Mouse (Mus musculus): ENCODE measurements around the gene Ncdn. TPM values are rescaled to one million over a fixed set of nuclear protein-coding genes. Genes with fewer than 3 reads are reported as not detected.

Ncdn gene
- 25.8 TPM for polyA plus RNA-seq (2012; fragmentation: generic; extraction: Trizol)

GRCm38 (mm10) chr4:126753268-126754230, at the start of gene Ncdn, which contains the start of gene AU040320:
Gene Ncdn (minus strand): TSS chr4:126753438.
Gene AU040320 (plus strand): TSS chr4:126753544.
- TF ChIP-seq SRF (IDR thresholded peaks at IDR 0.05; ENCODE audit: control insufficient read depth, insufficient read length, low read depth) (peak; percentile 22), E2F4 (IDR thresholded peaks at IDR 0.05; ENCODE audit: insufficient read depth) (no peak), POLR2A (IDR thresholded peaks at IDR 0.05; ENCODE audit: insufficient read length, low read depth) (peak; percentile 94), POLR2AphosphoS2 (IDR thresholded peaks at IDR 0.05; ENCODE audit: insufficient read length, low read depth) (peak; percentile 89), TCF3 (IDR thresholded peaks at IDR 0.05; ENCODE audit: insufficient read length, low read depth) (no peak), REST (IDR thresholded peaks at IDR 0.05; ENCODE audit: insufficient read depth, insufficient read length) (peak; percentile 75), MAX (IDR thresholded peaks at IDR 0.05; ENCODE audit: low read depth) (no peak), TCF12 (IDR thresholded peaks at IDR 0.05; ENCODE audit: insufficient read depth, poor library complexity, severe bottlenecking) (no peak)
- H3K4me2 ChIP-seq (ENCODE audit: low read depth) = peak within 1 kb of the TSS; percentile 95

DNA sequence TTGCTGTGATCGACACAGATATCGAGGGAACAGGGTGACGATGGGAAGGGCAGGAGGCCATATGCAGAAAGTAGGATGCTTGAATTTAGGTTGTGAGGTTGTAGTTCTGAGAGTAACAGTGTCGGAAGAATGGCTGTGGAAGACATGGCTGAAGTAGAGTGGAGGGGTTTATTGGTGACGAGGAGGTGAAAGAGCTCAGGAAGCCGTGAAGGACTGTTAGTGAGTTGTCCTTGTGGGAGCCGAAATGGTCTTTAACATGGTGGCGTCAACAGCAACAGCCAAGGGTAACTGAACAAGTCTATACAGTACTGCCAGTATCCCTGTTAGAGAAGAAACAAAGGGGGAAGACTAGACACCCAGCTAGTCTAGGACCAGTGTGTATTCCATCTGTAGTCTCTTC, 48.9 kb upstream of the Ncdn start:
- Histone ChIP-seq H3K4me3 (no peak overlapping the region), H3K4me2 (ENCODE audit: low read depth) (no peak overlapping the region), H3K27me3 (ENCODE audit: control insufficient read depth, insufficient read depth, insufficient read length) (no peaks in the 10 kb centered on the region), H3ac (ENCODE audit: control insufficient read depth, insufficient read length) (no peak overlapping the region), H3K36me3 (ENCODE audit: control insufficient read depth, insufficient read depth) (peaks cover 3% of the 10 kb centered on the region), H3K79me2 (ENCODE audit: control insufficient read depth, insufficient read depth) (no peaks in the 10 kb centered on the region)
- TF ChIP-seq MAX (IDR thresholded peaks at IDR 0.05; ENCODE audit: low read depth) (no peak), POLR2A (IDR thresholded peaks at IDR 0.05; ENCODE audit: insufficient read length, low read depth) (no peak), E2F4 (IDR thresholded peaks at IDR 0.05; ENCODE audit: insufficient read depth) (no peak), USF1 (IDR thresholded peaks at IDR 0.05; ENCODE audit: low read depth) (no peak)

More at GRCm38 (mm10) chr4:126753268-126754230, at the start of gene Ncdn, which contains the start of gene AU040320:
- H3K4me3 ChIP-seq = peak within 1 kb of the TSS; percentile 81
- H3K36me3 ChIP-seq (ENCODE audit: control insufficient read depth, insufficient read depth) = peaks cover 5% of the 10 kb centered on the region
- no peaks in the 10 kb centered on the region for H3K27me3 ChIP-seq (ENCODE audit: control insufficient read depth, insufficient read depth, insufficient read length)
- peak within 1 kb of the TSS; percentile 47 for H3ac ChIP-seq (ENCODE audit: control insufficient read depth, insufficient read length)
- H3K79me2 ChIP-seq (ENCODE audit: control insufficient read depth, insufficient read depth) = peaks cover 4% of the 10 kb centered on the region

DNA sequence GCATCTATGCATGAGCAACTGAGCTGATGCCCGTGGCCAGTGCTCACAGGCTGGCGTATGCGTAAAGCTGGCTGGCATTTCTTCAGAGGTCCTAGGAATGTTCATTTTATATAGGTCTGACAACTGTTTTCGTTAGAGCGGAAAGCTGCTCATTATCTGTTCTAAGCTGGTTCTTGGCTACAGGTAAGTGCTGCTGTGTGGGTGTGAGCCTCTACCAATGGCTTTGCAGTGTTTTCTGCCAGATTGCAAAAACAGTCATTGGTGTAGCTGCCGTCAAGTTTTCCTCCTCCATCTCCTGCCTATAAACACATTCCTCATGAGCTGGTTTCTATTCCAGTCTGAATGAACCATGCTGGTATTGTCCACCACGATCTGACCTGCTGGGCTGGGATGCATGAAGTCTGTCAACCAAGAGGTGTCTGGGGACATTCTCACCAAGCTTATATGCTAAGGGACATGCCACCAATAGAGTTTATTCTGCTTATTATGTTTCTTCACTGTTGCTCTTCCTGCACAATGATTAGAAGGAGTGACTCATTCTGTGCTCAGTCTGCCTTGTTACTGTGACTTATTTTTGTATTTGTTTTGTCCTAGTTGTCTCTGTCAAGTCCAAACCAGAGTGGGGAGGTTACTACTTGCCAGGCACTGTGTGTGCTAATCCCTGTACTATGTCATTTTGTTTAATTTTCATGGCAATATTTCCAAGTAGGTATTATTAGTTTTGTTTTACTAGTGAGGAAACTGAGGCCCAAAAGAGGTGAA, 39.3 kb upstream of the Ncdn start:
- no peak overlapping the region for H3K4me2 ChIP-seq (ENCODE audit: low read depth)
- no peaks in the 10 kb centered on the region for H3K27me3 ChIP-seq (ENCODE audit: control insufficient read depth, insufficient read depth, insufficient read length)
- H3K4me3 ChIP-seq = no peak overlapping the region
- H3K36me3 ChIP-seq (ENCODE audit: control insufficient read depth, insufficient read depth) = peaks cover 11% of the 10 kb centered on the region
- TF ChIP-seq CEBPB (IDR thresholded peaks at IDR 0.05; ENCODE audit: insufficient read depth, poor library complexity, severe bottlenecking) (no peak), MYOG (IDR thresholded peaks at IDR 0.05; ENCODE audit: control insufficient read depth in 1 of 3, insufficient read depth in 1 of 3, insufficient read length in 2 of 3, low read depth in 2 of 3) (no peak), SRF (IDR thresholded peaks at IDR 0.05; ENCODE audit: control insufficient read depth, insufficient read length, low read depth) (no peak), TCF3 (IDR thresholded peaks at IDR 0.05; ENCODE audit: insufficient read length, low read depth) (no peak), POLR2AphosphoS2 (IDR thresholded peaks at IDR 0.05; ENCODE audit: insufficient read length, low read depth) (no peak), TCF12 (IDR thresholded peaks at IDR 0.05; ENCODE audit: insufficient read depth, poor library complexity, severe bottlenecking) (no peak), POLR2A (IDR thresholded peaks at IDR 0.05; ENCODE audit: insufficient read length, low read depth) (no peak), USF1 (IDR thresholded peaks at IDR 0.05; ENCODE audit: low read depth) (no peak), MAX (IDR thresholded peaks at IDR 0.05; ENCODE audit: low read depth) (no peak)
- no peaks in the 10 kb centered on the region for H3K79me2 ChIP-seq (ENCODE audit: control insufficient read depth, insufficient read depth)
- no peak overlapping the region for H3ac ChIP-seq (ENCODE audit: control insufficient read depth, insufficient read length)

DNA sequence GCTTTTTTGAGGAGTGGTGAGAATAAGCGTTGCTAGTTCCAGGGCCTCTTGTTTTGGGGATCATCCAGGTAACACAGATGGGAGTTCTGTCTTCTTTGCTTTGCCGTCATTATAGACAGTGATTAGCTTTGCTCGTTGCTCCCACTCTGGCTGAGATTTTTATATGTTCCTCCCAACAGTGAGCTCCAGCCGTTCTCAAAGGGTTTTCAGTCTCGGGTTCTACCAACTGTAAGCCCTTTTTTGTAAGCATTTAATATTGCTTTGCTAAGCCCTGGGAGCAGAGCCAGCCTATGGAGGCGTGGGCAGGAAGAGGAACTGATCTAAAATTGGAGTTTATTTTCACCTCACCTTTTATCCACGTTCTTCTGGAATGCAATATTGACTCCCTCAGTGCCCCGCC, 29.8 kb upstream of the Ncdn start:
- H3K4me3 ChIP-seq = no peak overlapping the region
- no peaks in the 10 kb centered on the region for H3K36me3 ChIP-seq (ENCODE audit: control insufficient read depth, insufficient read depth)
- H3K27me3 ChIP-seq (ENCODE audit: control insufficient read depth, insufficient read depth, insufficient read length) = no peaks in the 10 kb centered on the region
- H3K79me2 ChIP-seq (ENCODE audit: control insufficient read depth, insufficient read depth) = no peaks in the 10 kb centered on the region
- TF ChIP-seq E2F4 (IDR thresholded peaks at IDR 0.05; ENCODE audit: insufficient read depth) (no peak), MAX (IDR thresholded peaks at IDR 0.05; ENCODE audit: low read depth) (no peak), POLR2AphosphoS2 (IDR thresholded peaks at IDR 0.05; ENCODE audit: insufficient read length, low read depth) (no peak), POLR2A (IDR thresholded peaks at IDR 0.05; ENCODE audit: insufficient read length, low read depth) (no peak), TCF12 (IDR thresholded peaks at IDR 0.05; ENCODE audit: insufficient read depth, poor library complexity, severe bottlenecking) (no peak), MYOD1 (IDR thresholded peaks at IDR 0.05; ENCODE audit: control insufficient read depth in 1 of 3, insufficient read length in 2 of 3, low read depth in 2 of 3) (no peak), CEBPB (IDR thresholded peaks at IDR 0.05; ENCODE audit: insufficient read depth, poor library complexity, severe bottlenecking) (no peak), MYOG (IDR thresholded peaks at IDR 0.05; ENCODE audit: control insufficient read depth in 1 of 3, insufficient read depth in 1 of 3, insufficient read length in 2 of 3, low read depth in 2 of 3) (no peak), SRF (IDR thresholded peaks at IDR 0.05; ENCODE audit: control insufficient read depth, insufficient read length, low read depth) (no peak), REST (IDR thresholded peaks at IDR 0.05; ENCODE audit: insufficient read depth, insufficient read length) (no peak), TCF3 (IDR thresholded peaks at IDR 0.05; ENCODE audit: insufficient read length, low read depth) (no peak), USF1 (IDR thresholded peaks at IDR 0.05; ENCODE audit: low read depth) (no peak)
- no peak overlapping the region for H3K4me2 ChIP-seq (ENCODE audit: low read depth)
- no peak overlapping the region for H3ac ChIP-seq (ENCODE audit: control insufficient read depth, insufficient read length)
